Mouse (Mus musculus): ENCODE results near the gene Gpc4.

DNA sequence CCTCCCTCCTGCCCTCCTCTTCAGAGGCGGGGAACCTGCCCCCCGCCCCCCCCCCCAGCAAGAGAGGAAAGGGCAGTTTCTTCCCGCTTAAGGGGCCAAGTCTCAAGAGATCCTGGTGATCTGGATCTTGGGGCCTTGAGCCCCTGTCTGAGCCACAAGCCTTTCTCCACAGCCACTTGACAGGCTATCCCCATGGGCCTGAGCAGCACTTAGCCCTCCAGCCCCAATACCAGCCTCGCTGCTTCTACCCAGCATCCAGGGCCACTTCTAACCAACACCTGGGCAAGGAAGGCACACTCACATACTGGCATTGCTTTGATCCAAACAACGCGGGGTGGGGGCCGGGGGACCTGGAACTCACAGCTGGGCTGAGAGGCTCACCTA, 495 bp upstream of the Gpc4 start:
- TF ChIP-seq CTCF (IDR thresholded peaks at IDR 0.05; ENCODE audit: extremely low read depth, insufficient read depth, low read length), result no peak
- TF ChIP-seq POLR2A (IDR thresholded peaks at IDR 0.05; ENCODE audit: extremely low read depth, insufficient read depth, low read length), result no peak
